Mouse (Mus musculus) monocyte, adult 2 months (primary cell): ENCODE measurements around the gene Irf2.
A peak's percentile ranks its signal among the peaks of the same experiment; 100 is the strongest.

Experiments
- DNase-seq, 2 experiments: peaks; one replicate each; pipeline ENCODE4 v3.0.0; 2022; ENCODE audit warnings: low spot score in 2 of 2, low read depth in 1 of 2

The Irf2 gene

GRCm38 (mm10) chr8:46755731-46756333, 16.3 kb downstream of the Irf2 start:
- no peak for DNase-seq

GRCm38 (mm10) chr8:46757613-46758012, 18.1 kb downstream of the Irf2 start:
- DNase-seq: no peak

- DNase-seq: no peak
Measured at GRCm38 (mm10) chr8:46758131-46758530, 18.6 kb downstream of the Irf2 start.

GRCm38 (mm10) chr8:46758676-46759075, 19.1 kb downstream of the Irf2 start:
- DNase-seq: no peak

GRCm38 (mm10) chr8:46759562-46759961, 20.0 kb downstream of the Irf2 start:
- DNase-seq: no peak

- no peak for DNase-seq
Measured at GRCm38 (mm10) chr8:46760701-46761100, 21.2 kb downstream of the Irf2 start.

GRCm38 (mm10) chr8:46761454-46761853, 21.9 kb downstream of the Irf2 start:
- no peak for DNase-seq

- DNase-seq: no peak
Measured at GRCm38 (mm10) chr8:46769408-46770180, 30.1 kb downstream of the Irf2 start.

GRCm38 (mm10) chr8:46770905-46771516, 31.5 kb downstream of the Irf2 start:
- DNase-seq: no peak

GRCm38 (mm10) chr8:46772801-46773200, 33.3 kb downstream of the Irf2 start:
- no peak for DNase-seq

- peak; percentile 72 to 82 for DNase-seq
Measured at GRCm38 (mm10) chr8:46777760-46778460, 38.4 kb downstream of the Irf2 start.

- no peak for DNase-seq
Measured at GRCm38 (mm10) chr8:46781067-46781657, 41.6 kb downstream of the Irf2 start.

GRCm38 (mm10) chr8:46782254-46782653, 42.7 kb downstream of the Irf2 start:
- DNase-seq: no peak

- DNase-seq: no peak
Measured at GRCm38 (mm10) chr8:46785070-46785469, 45.5 kb downstream of the Irf2 start.

GRCm38 (mm10) chr8:46785926-46786325, 46.4 kb downstream of the Irf2 start:
- no peak for DNase-seq

GRCm38 (mm10) chr8:46789091-46789881, 49.8 kb downstream of the Irf2 start:
- DNase-seq: peak; percentile 4 to 33

- DNase-seq: no peak
Measured at GRCm38 (mm10) chr8:46791664-46792371, 52.3 kb downstream of the Irf2 start.

- no peak for DNase-seq
Measured at GRCm38 (mm10) chr8:46792653-46793052, 53.1 kb downstream of the Irf2 start.

- no peak for DNase-seq
Measured at GRCm38 (mm10) chr8:46793248-46793647, 53.7 kb downstream of the Irf2 start.

- no peak for DNase-seq
Measured at GRCm38 (mm10) chr8:46794317-46794716, 54.8 kb downstream of the Irf2 start.
